Mouse (Mus musculus) adrenal gland, postnatal 14 days (tissue): ENCODE results near the gene Fam114a2. TPM values are rescaled to one million over a fixed set of nuclear protein-coding genes. Genes with fewer than 3 reads are reported as not detected.

ENCODE experiments used
- DNase-seq: peaks from one replicate; pipeline ENCODE4 v3.0.0; 2021; ENCODE audit warnings: mixed read lengths
- long read RNA-seq, 2 experiments: library from polyadenylated mRNA; stranded (forward); transcript quantifications; one replicate each; pipeline ENCODE4 v2.0.0; 2021
- total RNA-seq: library from RNA; stranded (reverse); gene quantifications from 2 replicates; pipeline ENCODE4 v1.2.3, GENCODE M21; 2021

Gene Fam114a2
- total RNA-seq, result 52.8 and 57.8 TPM in 2 replicates
- long read RNA-seq, experiment 1, transcript Fam114a2-201 (14 exons, 2,557 nt), result major isoform, 17 of 151 reads
- long read RNA-seq, experiment 1, partial matches to known transcripts, result 10 of 151 reads
- long read RNA-seq, experiment 1, other reads (novel, unspliced or antisense), result 123 of 151 reads
- long read RNA-seq, experiment 2, transcript Fam114a2-201 (14 exons, 2,557 nt), result major isoform, 13 of 72 reads
- long read RNA-seq, experiment 2, partial matches to known transcripts, result 4 of 72 reads
- long read RNA-seq, experiment 2, other reads (novel, unspliced or antisense), result 54 of 72 reads

GRCm38 (mm10) chr11:57518091-57518750 lies at the start of gene Fam114a2, which contains the start of gene Mfap3:
TSS of gene Fam114a2 (minus strand) at chr11:57518617.
TSS of gene Mfap3 (plus strand) at chr11:57518664.
- peak; percentile 96 for DNase-seq

- DNase-seq, result no peak
Measured at GRCm38 (mm10) chr11:57566091-57567035, 47.9 kb upstream of the Fam114a2 start.

GRCm38 (mm10) chr11:57564564-57564963 lies 46.1 kb upstream of the Fam114a2 start:
- peak; percentile 42 for DNase-seq

GRCm38 (mm10) chr11:57557936-57558335 lies 39.5 kb upstream of the Fam114a2 start:
- DNase-seq, result peak; percentile 10

GRCm38 (mm10) chr11:57553015-57553780 lies 34.8 kb upstream of the Fam114a2 start:
- DNase-seq, result no peak

- DNase-seq, result peak; percentile 65
Measured at GRCm38 (mm10) chr11:57551016-57551415, 32.6 kb upstream of the Fam114a2 start.

- no peak for DNase-seq
Measured at GRCm38 (mm10) chr11:57550230-57550629, 31.8 kb upstream of the Fam114a2 start.

- peak; percentile 88 for DNase-seq
Measured at GRCm38 (mm10) chr11:57548618-57549550, 30.5 kb upstream of the Fam114a2 start.

- no peak for DNase-seq
Measured at GRCm38 (mm10) chr11:57540681-57541080, 22.3 kb upstream of the Fam114a2 start.

- DNase-seq, result no peak
Measured at GRCm38 (mm10) chr11:57539841-57540418, 21.5 kb upstream of the Fam114a2 start.

- no peak for DNase-seq
Measured at GRCm38 (mm10) chr11:57535912-57536311, 17.5 kb upstream of the Fam114a2 start.

- DNase-seq, result no peak
Measured at GRCm38 (mm10) chr11:57532306-57532705, 13.9 kb upstream of the Fam114a2 start.

GRCm38 (mm10) chr11:57531300-57531950 lies 13.0 kb upstream of the Fam114a2 start:
- DNase-seq, result no peak

- DNase-seq, result no peak
Measured at GRCm38 (mm10) chr11:57529111-57529510, 10.7 kb upstream of the Fam114a2 start.

GRCm38 (mm10) chr11:57527506-57527905 lies 9.1 kb upstream of the Fam114a2 start:
- DNase-seq, result no peak

- no peak for DNase-seq
Measured at GRCm38 (mm10) chr11:57525900-57526299, 7.5 kb upstream of the Fam114a2 start.

- no peak for DNase-seq
Measured at GRCm38 (mm10) chr11:57524597-57524996, 6.2 kb upstream of the Fam114a2 start.

GRCm38 (mm10) chr11:57523418-57523817 lies 5.0 kb upstream of the Fam114a2 start:
- DNase-seq, result no peak

GRCm38 (mm10) chr11:57522046-57522445 lies 3.6 kb upstream of the Fam114a2 start:
- DNase-seq, result peak; percentile 12

GRCm38 (mm10) chr11:57521206-57521605 lies 2.8 kb upstream of the Fam114a2 start:
- DNase-seq, result no peak
